Mouse (Mus musculus) C2C12 (cell line): Measurements from ENCODE around the gene Cacna2d1.

Experiments used
- CEBPB ChIP-seq: IDR thresholded peaks from one replicate; pipeline ENCODE4 v1.6.1; 2011; ENCODE audit warnings: low read depth, mild to moderate bottlenecking, control low read depth, moderate library complexity
- CTCF ChIP-seq: IDR thresholded peaks from one replicate; pipeline ENCODE4 v1.5.1; 2011; ENCODE audit not compliant: control insufficient read depth, insufficient read depth, insufficient read length
- FOSL1 ChIP-seq: IDR thresholded peaks from one replicate; pipeline ENCODE4 v1.8.0; 2011; ENCODE audit warnings: mild to moderate bottlenecking, low read length; ENCODE audit not compliant: poor library complexity, insufficient read depth, severe bottlenecking
- MAX ChIP-seq: IDR thresholded peaks from one replicate; pipeline ENCODE4 v1.6.1; 2011; ENCODE audit warnings: mild to moderate bottlenecking, control low read depth
- MYOD1 ChIP-seq: IDR thresholded peaks from one replicate; pipeline ENCODE4 v1.6.1; 2011; ENCODE audit warnings: low read depth; ENCODE audit not compliant: control insufficient read depth, insufficient read length
- USF1 ChIP-seq: IDR thresholded peaks from one replicate; pipeline ENCODE4 v1.6.1; 2011; ENCODE audit warnings: low read depth, mild to moderate bottlenecking, control low read depth, moderate library complexity

GRCm38 (mm10) chr5:16093071-16093693, 158.7 kb downstream of the Cacna2d1 start:
- TF ChIP-seq CTCF (no peak), MAX (no peak), CEBPB (no peak), FOSL1 (no peak), USF1 (no peak), MYOD1 (no peak)
